Mouse (Mus musculus): ENCODE measurements around the gene Grik4. TPM values are rescaled to one million over a fixed set of nuclear protein-coding genes. Genes with fewer than 3 reads are reported as not detected.
A peak's percentile ranks its signal among the peaks of the same experiment; 100 is the strongest.

Gene Grik4
- total and polyA plus RNA-seq, 3 experiments, result not detected

GRCm38 (mm10) chr9:42926564-42926963, 17.7 kb downstream of the Grik4 start:
- H3K36me3 ChIP-seq (replicated peaks in 1 of 2; ENCODE audit: control insufficient read depth in 1 of 2, insufficient read depth in 1 of 2, low read length in 1 of 2), result no peaks in the 10 kb centered on the region
- no peak overlapping the region for H3K9ac ChIP-seq (ENCODE audit: insufficient read depth, low read depth)
- dilution Hi-C loops (cut with MboI; ENCODE audit: extremely low pct_ligation_motif_present, extremely low pct_unique_long_range_greater_than_20kb, low sequenced_read_pairs), result no loop called here
- H3K4me2 ChIP-seq (ENCODE audit: insufficient read depth, low read depth, poor library complexity, severe bottlenecking), result no peak overlapping the region
- DNase-seq (ENCODE audit: extremely low read depth), result no peak
- H3K9me3 ChIP-seq (replicated peaks; ENCODE audit: low read length), result no peaks in the 10 kb centered on the region
- no peak overlapping the region for H3K27ac ChIP-seq (ENCODE audit: insufficient read depth, low read depth)
- no peak overlapping the region for H3K4me3 ChIP-seq (replicated peaks in 1 of 3; ENCODE audit: low read depth in 2 of 3, low read length in 2 of 3, poor library complexity in 1 of 3)
- TF ChIP-seq NRF1 (IDR thresholded peaks at IDR 0.05; ENCODE audit: low read depth, low read length) (no peak), BHLHE40 (IDR thresholded peaks at IDR 0.05; ENCODE audit: low read depth, low read length) (no peak), TBP (conservative IDR thresholded peaks at IDR 0.05; ENCODE audit: low read depth, low read length) (no peak), ETS1 (conservative IDR thresholded peaks at IDR 0.05; ENCODE audit: low read depth, low read length) (no peak), JUN (IDR thresholded peaks at IDR 0.05; ENCODE audit: insufficient read depth, low read depth, low read length) (no peak), UBTF (IDR thresholded peaks at IDR 0.05; ENCODE audit: low read depth, low read length) (no peak), KAT2A (IDR thresholded peaks at IDR 0.05; ENCODE audit: insufficient replicate concordance, low read length) (no peak), CHD1 (IDR thresholded peaks at IDR 0.05; ENCODE audit: low read depth, low read length) (no peak), CHD2 (IDR thresholded peaks at IDR 0.05; ENCODE audit: low read length) (no peak), RAD21 (IDR thresholded peaks at IDR 0.05; ENCODE audit: low read depth, low read length) (no peak)
- peaks cover 95% of the 10 kb centered on the region for H3K27me3 ChIP-seq (replicated peaks)
- in situ Hi-C loops (cut with MboI; ENCODE audit: low pct_ligation_motif_present, low pct_unique_long_range_greater_than_20kb, low sequenced_read_pairs), result loop anchor here (25.0 kb wide), 2 partner anchors 364 to 589 kb away; no protein-coding TSS in a partner anchor
- H3K4me1 ChIP-seq (ENCODE audit: control insufficient read depth in 1 of 2, insufficient read depth in 2 of 2), result peaks cover 0 to 3% of the 10 kb centered on the region in 2 experiments; a peak in 1 of 4 replicates
- no peaks in the 10 kb centered on the region for H3K79me2 ChIP-seq (replicated peaks; ENCODE audit: control insufficient read depth, extremely low read depth, insufficient read depth, poor library complexity, severe bottlenecking)

- peaks cover 93% of the 10 kb centered on the region for H3K27me3 ChIP-seq (replicated peaks)
These were observed 22.5 kb downstream of the Grik4 start for GRCm38 (mm10) chr9:42921830-42922229.

GRCm38 (mm10) chr9:42920190-42920589, 24.1 kb downstream of the Grik4 start:
- Histone ChIP-seq H3K27ac (ENCODE audit: insufficient read depth, low read depth) (no peak overlapping the region), H3K79me2 (replicated peaks; ENCODE audit: control insufficient read depth, extremely low read depth, insufficient read depth, poor library complexity, severe bottlenecking) (no peaks in the 10 kb centered on the region), H3K4me1 (ENCODE audit: control insufficient read depth in 1 of 2, insufficient read depth in 2 of 2) (no peaks in the 10 kb centered on the region), H3K4me2 (ENCODE audit: insufficient read depth, low read depth, poor library complexity, severe bottlenecking) (no peak overlapping the region), H3K9me3 (replicated peaks; ENCODE audit: low read length) (no peaks in the 10 kb centered on the region), H3K4me3 (replicated peaks in 1 of 3; ENCODE audit: low read depth in 2 of 3, low read length in 2 of 3, poor library complexity in 1 of 3) (no peak overlapping the region), H3K9ac (ENCODE audit: insufficient read depth, low read depth) (no peak overlapping the region), H3K36me3 (replicated peaks in 1 of 2; ENCODE audit: control insufficient read depth in 1 of 2, insufficient read depth in 1 of 2, low read length in 1 of 2) (no peaks in the 10 kb centered on the region), H3K27me3 (replicated peaks) (peaks cover 88% of the 10 kb centered on the region)
- no peak for DNase-seq (ENCODE audit: extremely low read depth)
- TF ChIP-seq CTCF (conservative IDR thresholded peaks at IDR 0.05 in 1 of 2, IDR thresholded peaks at IDR 0.05 in 1 of 2; ENCODE audit: low read depth in 2 of 2, low read length in 2 of 2), result 0 out of 4 replicates have a peak, but pooled peaks of 1 of the 2 experiments have one; percentile 11
- no peak for TF ChIP-seq POLR2A (IDR thresholded peaks at IDR 0.05; ENCODE audit: low read depth, low read length)
- in situ Hi-C loops (cut with MboI; ENCODE audit: low pct_ligation_motif_present, low pct_unique_long_range_greater_than_20kb, low sequenced_read_pairs) (no loop called here), dilution Hi-C loops (cut with MboI; ENCODE audit: extremely low pct_ligation_motif_present, extremely low pct_unique_long_range_greater_than_20kb, low sequenced_read_pairs) (no loop called here)

More at GRCm38 (mm10) chr9:42921830-42922229, 22.5 kb downstream of the Grik4 start:
- Histone ChIP-seq H3K9ac (ENCODE audit: insufficient read depth, low read depth) (no peak overlapping the region), H3K9me3 (replicated peaks; ENCODE audit: low read length) (no peaks in the 10 kb centered on the region), H3K4me3 (replicated peaks in 1 of 3; ENCODE audit: low read depth in 2 of 3, low read length in 2 of 3, poor library complexity in 1 of 3) (no peak overlapping the region), H3K36me3 (replicated peaks in 1 of 2; ENCODE audit: control insufficient read depth in 1 of 2, insufficient read depth in 1 of 2, low read length in 1 of 2) (no peaks in the 10 kb centered on the region), H3K4me1 (ENCODE audit: control insufficient read depth in 1 of 2, insufficient read depth in 2 of 2) (no peaks in the 10 kb centered on the region), H3K27ac (ENCODE audit: insufficient read depth, low read depth) (no peak overlapping the region), H3K4me2 (ENCODE audit: insufficient read depth, low read depth, poor library complexity, severe bottlenecking) (no peak overlapping the region), H3K79me2 (replicated peaks; ENCODE audit: control insufficient read depth, extremely low read depth, insufficient read depth, poor library complexity, severe bottlenecking) (no peaks in the 10 kb centered on the region)
- DNase-seq (ENCODE audit: extremely low read depth), result no peak
- in situ Hi-C loops (cut with MboI; ENCODE audit: low pct_ligation_motif_present, low pct_unique_long_range_greater_than_20kb, low sequenced_read_pairs) (no loop called here), dilution Hi-C loops (cut with MboI; ENCODE audit: extremely low pct_ligation_motif_present, extremely low pct_unique_long_range_greater_than_20kb, low sequenced_read_pairs) (no loop called here)
- TF ChIP-seq TCF12 (IDR thresholded peaks at IDR 0.05; ENCODE audit: low read depth, low read length), result no peak
- TF ChIP-seq BHLHE40 (IDR thresholded peaks at IDR 0.05; ENCODE audit: low read depth, low read length), result no peak
- TF ChIP-seq ELF1 (IDR thresholded peaks at IDR 0.05; ENCODE audit: low read depth, low read length), result no peak
- no peak for TF ChIP-seq NRF1 (IDR thresholded peaks at IDR 0.05; ENCODE audit: low read depth, low read length)

Measured in CH12.LX (cell line).